24 mouse cellular contexts compared by ENCODE assay signal in the genomic region with DNA sequence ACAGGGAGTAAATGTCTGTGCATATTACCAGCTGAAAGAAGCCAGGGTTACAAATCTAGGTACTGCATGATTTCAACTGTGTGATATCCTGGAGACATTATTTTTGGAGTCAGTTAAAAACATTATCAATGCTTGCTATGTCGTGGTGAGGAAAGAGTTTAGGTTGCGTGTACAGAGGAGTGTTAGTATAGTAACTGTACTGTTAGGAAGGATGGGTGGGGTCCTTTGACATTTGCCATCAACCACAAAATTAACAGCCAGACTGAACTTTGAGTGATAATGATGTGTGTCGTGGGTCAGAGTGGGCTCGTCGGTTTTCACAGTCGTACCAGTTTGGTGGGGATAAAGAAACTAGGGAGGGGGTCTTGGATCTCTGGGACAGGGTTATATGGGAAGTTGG. TPM values are rescaled to one million over a fixed set of nuclear protein-coding genes. Genes with fewer than 3 reads are reported as not detected.
DNase-seq lines count a peak whose midpoint lies in the region; ATAC-seq and TF ChIP-seq lines count a peak whose summit lies in the region.
"Had no signal": no experiment of that assay in that cellular context is flagged by ENCODE, and none has a peak within 500 bp of the region (broad histone marks: within the 10 kb centered on the region; RNA-seq: fewer than 3 reads in every experiment).

No protein-coding gene starts in this region.

- no peak for DNase-seq in liver, embryonic 11.5 days (ENCODE audit: low spot score)
- DNase-seq in liver = no peak
- DNase-seq in MEL (ENCODE audit: low read depth, low spot score) = peak; percentile 18
- DNase-seq in right cerebral cortex, adult 2 months (ENCODE audit: low spot score in 2 of 2) = no peak
- DNase-seq: adrenal gland, adult 2 months; adrenal gland, postnatal 14 days; cerebellum, adult 11 months; cerebellum, adult 2 months; cerebellum, adult 9-11 months; cerebellum, postnatal 25 days; gastrocnemius, postnatal 25 days; heart, adult 18-20 months; heart, postnatal 14 days; heart, postnatal 4 days had no signal

- H3K4me1 ChIP-seq in liver, embryonic 11.5 days (replicated peaks; ENCODE audit: control insufficient read depth, insufficient read depth, low read length) = peaks cover 4% of the 10 kb centered on the region; the same call in 1 of the 2 replicates
- peaks cover 2% of the 10 kb centered on the region in 2 experiments; a peak in 1 of 4 replicates for H3K4me1 ChIP-seq in MEL (ENCODE audit: control insufficient read depth in 1 of 2, insufficient read depth in 2 of 2, low read length in 2 of 2)
- H3K4me1 ChIP-seq in heart, embryonic 11.5 days (ENCODE audit: control insufficient read depth, insufficient read depth, low read length) = peaks cover 14% of the 10 kb centered on the region

- WGBS in liver, embryonic 11.5 days = 51% methylated on average over 6 of the region's 6 CpGs
- WGBS in heart, embryonic 11.5 days (ENCODE audit: insufficient replicate concordance) = 60% methylated on average over 6 of the region's 6 CpGs

- H3K79me2 ChIP-seq in MEL (ENCODE audit: control insufficient read depth, insufficient read depth, low read length, poor library complexity) = peaks cover 3% of the 10 kb centered on the region; the same call in 1 of the 2 replicates

- no peak for TF ChIP-seq POLR2A in MEL (IDR thresholded peaks at IDR 0.05; ENCODE audit: control insufficient read depth in 1 of 2, insufficient read depth in 1 of 2, low read depth in 1 of 2, low read length in 2 of 2, poor library complexity in 1 of 2)

- no peak overlapping the region for H3K27ac ChIP-seq in liver, embryonic 11.5 days (ENCODE audit: low read depth, low read length)
- no peak overlapping the region for H3K27ac ChIP-seq in MEL (ENCODE audit: control insufficient read depth, low read depth, low read length)
- H3K27ac ChIP-seq in heart, embryonic 11.5 days (ENCODE audit: low read depth, low read length) = no peak overlapping the region
- H3K27ac ChIP-seq: embryonic facial prominence, embryonic 12.5 days; embryonic facial prominence, embryonic 15.5 days; forebrain, embryonic 12.5 days; forebrain, embryonic 15.5 days; heart, embryonic 13.5 days; hindbrain, embryonic 14.5 days; hindbrain, postnatal 0 days had no signal

- no peaks in the 10 kb centered on the region for H3K9me3 ChIP-seq in liver, embryonic 11.5 days (ENCODE audit: control insufficient read depth, low read length)
- no peaks in the 10 kb centered on the region for H3K9me3 ChIP-seq in MEL (replicated peaks; ENCODE audit: insufficient read depth, low read length)
- no peaks in the 10 kb centered on the region for H3K9me3 ChIP-seq in heart, embryonic 11.5 days (replicated peaks; ENCODE audit: control insufficient read depth, low read length)
- H3K9me3 ChIP-seq: embryonic facial prominence, embryonic 12.5 days; embryonic facial prominence, embryonic 15.5 days; forebrain, embryonic 12.5 days; forebrain, embryonic 15.5 days; heart, embryonic 13.5 days had no signal

- no peak overlapping the region for H3K4me3 ChIP-seq in liver, embryonic 11.5 days (ENCODE audit: low read depth, low read length)
- no peak overlapping the region for H3K4me3 ChIP-seq in MEL (ENCODE audit: control insufficient read depth in 1 of 2, insufficient read depth in 1 of 2, low read depth in 2 of 2, low read length in 2 of 2)
- H3K4me3 ChIP-seq in heart, embryonic 11.5 days (ENCODE audit: low read depth, low read length) = no peak overlapping the region
- H3K4me3 ChIP-seq: embryonic facial prominence, embryonic 12.5 days; embryonic facial prominence, embryonic 15.5 days; forebrain, embryonic 12.5 days; forebrain, embryonic 15.5 days; heart, embryonic 13.5 days had no signal

- H3K36me3 ChIP-seq in liver, embryonic 11.5 days (ENCODE audit: control insufficient read depth, insufficient read depth, low read length) = no peaks in the 10 kb centered on the region; the same call in 1 of the 2 replicates
- peaks cover 0 to 4% of the 10 kb centered on the region in 2 experiments; a peak in 2 of 4 replicates for H3K36me3 ChIP-seq in MEL (ENCODE audit: control insufficient read depth in 1 of 2, insufficient read depth in 2 of 2, low read length in 2 of 2)
- no peaks in the 10 kb centered on the region for H3K36me3 ChIP-seq in heart, embryonic 11.5 days (ENCODE audit: control insufficient read depth, insufficient read depth, low read length)
- H3K36me3 ChIP-seq: embryonic facial prominence, embryonic 12.5 days; embryonic facial prominence, embryonic 15.5 days; forebrain, embryonic 12.5 days; forebrain, embryonic 15.5 days had no signal

- no peak overlapping the region for H3K4me2 ChIP-seq in liver, embryonic 11.5 days
- no peak overlapping the region for H3K4me2 ChIP-seq in heart, embryonic 11.5 days
- H3K4me2 ChIP-seq: embryonic facial prominence, embryonic 12.5 days; embryonic facial prominence, embryonic 15.5 days; forebrain, embryonic 12.5 days; forebrain, embryonic 15.5 days; heart, embryonic 13.5 days; hindbrain, embryonic 14.5 days had no signal

- TF ChIP-seq EP300 in MEL (IDR thresholded peaks at IDR 0.05; ENCODE audit: low read depth in 1 of 2, low read length in 2 of 2) = peak in 1 of 2 experiments; percentile 17; a peak in 1 of 4 replicates

- no peaks in the 10 kb centered on the region for H3K27me3 ChIP-seq in liver, embryonic 11.5 days (replicated peaks; ENCODE audit: control insufficient read depth, insufficient read depth, low read length)
- no peaks in the 10 kb centered on the region for H3K27me3 ChIP-seq in MEL (ENCODE audit: control insufficient read depth in 1 of 2, insufficient read depth in 2 of 2, low read length in 2 of 2)
- H3K27me3 ChIP-seq in heart, embryonic 11.5 days (ENCODE audit: control insufficient read depth, insufficient read depth, low read length) = no peaks in the 10 kb centered on the region
- H3K27me3 ChIP-seq: embryonic facial prominence, embryonic 12.5 days; embryonic facial prominence, embryonic 15.5 days; forebrain, embryonic 12.5 days; forebrain, embryonic 15.5 days; heart, embryonic 13.5 days; Patski had no signal

- no peak for TF ChIP-seq CTCF in MEL (IDR thresholded peaks at IDR 0.05 in 2 of 3, conservative IDR thresholded peaks at IDR 0.05 in 1 of 3; ENCODE audit: control insufficient read depth in 1 of 3, insufficient read depth in 1 of 3, low read depth in 2 of 3, low read length in 3 of 3, poor library complexity in 1 of 3, severe bottlenecking in 1 of 3)

- TF ChIP-seq RAD21 in MEL (IDR thresholded peaks at IDR 0.05; ENCODE audit: low read depth, low read length) = no peak

- 0 out of 2 replicates have a peak, but pooled peaks have one; percentile 39 for ATAC-seq in liver, embryonic 11.5 days (replicated peaks; ENCODE audit: low FRiP score)
- ATAC-seq in megakaryocyte progenitor cell, adult 5-6 weeks (replicated peaks; ENCODE audit: poor library complexity) = peak; percentile 63
- no peak for ATAC-seq in heart, embryonic 11.5 days (replicated peaks; ENCODE audit: insufficient number of reproducible peaks, low FRiP score, low TSS enrichment)
- ATAC-seq: forebrain, embryonic 15.5 days; hindbrain, postnatal 0 days; Patski had no signal

- no peak overlapping the region for H3K9ac ChIP-seq in liver, embryonic 11.5 days (ENCODE audit: low read depth, low read length)
- no peak overlapping the region for H3K9ac ChIP-seq in MEL (ENCODE audit: control insufficient read depth, low read depth, low read length, poor library complexity, severe bottlenecking)
- no peak overlapping the region for H3K9ac ChIP-seq in heart, embryonic 11.5 days (ENCODE audit: low read depth, low read length)
- H3K9ac ChIP-seq: embryonic facial prominence, embryonic 12.5 days; embryonic facial prominence, embryonic 15.5 days; forebrain, embryonic 12.5 days; forebrain, embryonic 15.5 days; heart, embryonic 13.5 days; hindbrain, embryonic 14.5 days had no signal

TF ChIP-seq in MEL, 35 proteins besides CTCF, POLR2A, EP300 and RAD21:
- TF ChIP-seq POLR2AphosphoS2 (IDR thresholded peaks at IDR 0.05; ENCODE audit: low read length) = no peak
- no peak for TF ChIP-seq ZNF384 (IDR thresholded peaks at IDR 0.05; ENCODE audit: low read depth, low read length)
- TF ChIP-seq MAFK (IDR thresholded peaks at IDR 0.05; ENCODE audit: borderline replicate concordance, low read depth, low read length) = no peak
- no peak for TF ChIP-seq HCFC1 (IDR thresholded peaks at IDR 0.05; ENCODE audit: low read depth, low read length)
- no peak for TF ChIP-seq BHLHE40 (IDR thresholded peaks at IDR 0.05; ENCODE audit: borderline replicate concordance, low read depth, low read length)
- TF ChIP-seq TAL1 (IDR thresholded peaks at IDR 0.05; ENCODE audit: low read length) = no peak
- no peak for TF ChIP-seq ETS1 (IDR thresholded peaks at IDR 0.05; ENCODE audit: low read depth, low read length)
- TF ChIP-seq JUND (IDR thresholded peaks at IDR 0.05; ENCODE audit: low read depth, low read length) = no peak

RNA-seq across cellular contexts. Expression of gene Ndfip2, which starts 13.7 kb away (rescaled TPM):
- polyA plus RNA-seq in liver, embryonic 11.5 days (2014; fragmentation: Nextera tagmentation; extraction: Ambion mirVana) = 35.3 and 38.4 TPM in 2 replicates
- 13.7 and 16.6 TPM in 2 replicates for total RNA-seq in MEL (2012; rRNA removed)
- 10 to 100 TPM in 1 of 2 experiments, not detected in 1; 26.3 TPM for polyA plus RNA-seq in MEL (2012; ENCODE audit: insufficient read depth in 1 of 2, insufficient read length in 2 of 2, low read depth in 1 of 2, low replicate concordance in 2 of 2, missing spikeins in 1 of 2)
- total RNA-seq in megakaryocyte progenitor cell, adult 5-6 weeks (2015) = 15.5 and 21.0 TPM in 2 replicates
- 12.0 and 13.7 TPM in 2 replicates for total RNA-seq in megakaryocyte progenitor cell, adult 5-6 weeks (2017)
- 57.8 and 64.7 TPM in 2 replicates for polyA plus RNA-seq in heart, embryonic 11.5 days (2014; fragmentation: Nextera tagmentation; extraction: Ambion mirVana)
